Mouse (Mus musculus): ENCODE measurements at regions not wholly inside any gene's neighbourhood (a gene's known extent, or its start where the extent isn't known, plus 50 kb on each side); places are given as distances from the start of the nearest gene placed in this dataset.

DNA sequence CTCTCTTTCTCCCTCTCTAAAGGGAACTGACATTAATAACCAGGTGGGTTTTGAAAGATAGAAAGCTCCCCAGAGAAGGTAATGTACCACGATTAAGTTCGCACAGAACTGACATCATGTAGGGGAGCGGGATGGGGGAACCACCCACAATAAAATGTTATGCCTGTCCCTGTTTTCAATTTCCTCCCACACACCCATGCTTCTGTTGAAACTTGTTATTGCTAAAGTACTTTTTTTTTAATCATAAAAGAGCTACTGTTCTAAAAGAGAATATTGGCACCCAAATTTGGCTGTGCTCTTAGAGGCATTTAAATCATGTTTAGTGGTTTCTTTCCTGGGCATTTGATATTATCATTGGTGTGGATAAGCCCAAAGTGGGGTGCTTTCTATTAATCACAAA lies 82.6 kb upstream of the Phactr1 start:
- no peak overlapping the region for H3K27ac ChIP-seq
- 67% methylated on average over 3 of the region's 3 CpGs for whole genome bisulfite sequencing

DNA sequence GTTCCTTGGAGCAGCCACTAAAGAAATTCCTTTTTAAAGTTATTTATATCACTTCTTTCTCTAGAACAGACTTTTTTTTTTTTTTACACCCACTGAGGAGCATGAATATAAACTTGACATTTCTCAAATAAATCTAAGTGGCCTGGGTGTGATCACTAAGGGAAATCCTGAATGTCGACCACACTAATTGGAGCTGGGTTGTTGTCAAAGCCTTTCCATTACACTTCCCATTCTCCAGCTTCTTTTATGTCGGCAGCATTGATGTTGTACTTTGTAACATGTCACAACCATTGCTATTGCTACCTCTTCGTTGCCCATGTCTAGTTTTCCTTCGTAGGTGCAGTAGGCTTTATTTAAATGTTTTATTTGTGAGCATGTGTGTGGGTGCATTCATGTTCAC lies 77.1 kb upstream of the Phactr1 start:
- WGBS: 82% methylated on average over 4 of the region's 4 CpGs
- H3K36me3 ChIP-seq: no peaks in the 10 kb centered on the region
- no peaks in the 10 kb centered on the region for H3K9me3 ChIP-seq (replicated peaks)
- no peak overlapping the region for H3K9ac ChIP-seq
- no peak for ATAC-seq (replicated peaks; ENCODE audit: low FRiP score)
- H3K4me3 ChIP-seq (replicated peaks): no peak overlapping the region
- no peak overlapping the region for H3K27ac ChIP-seq
- no peaks in the 10 kb centered on the region for H3K27me3 ChIP-seq
- H3K4me1 ChIP-seq: no peaks in the 10 kb centered on the region
- no peak overlapping the region for H3K4me2 ChIP-seq

More for the DNA sequence above, 82.6 kb upstream of the Phactr1 start:
- no peaks in the 10 kb centered on the region for H3K9me3 ChIP-seq (replicated peaks)
- H3K27me3 ChIP-seq: no peaks in the 10 kb centered on the region
- no peak overlapping the region for H3K4me2 ChIP-seq
- ATAC-seq (replicated peaks; ENCODE audit: low FRiP score): no peak
- no peaks in the 10 kb centered on the region for H3K4me1 ChIP-seq
- no peaks in the 10 kb centered on the region for H3K36me3 ChIP-seq
- no peak overlapping the region for H3K4me3 ChIP-seq (replicated peaks)
- no peak overlapping the region for H3K9ac ChIP-seq

- no peak overlapping the region for H3K4me3 ChIP-seq (replicated peaks)
- no peak overlapping the region for H3K27ac ChIP-seq
- no peak for ATAC-seq (replicated peaks; ENCODE audit: low FRiP score)
- H3K27me3 ChIP-seq: no peaks in the 10 kb centered on the region
- H3K9ac ChIP-seq: no peak overlapping the region
- H3K4me1 ChIP-seq: no peaks in the 10 kb centered on the region
- no peak overlapping the region for H3K4me2 ChIP-seq
- no peaks in the 10 kb centered on the region for H3K9me3 ChIP-seq (replicated peaks)
- WGBS: 33% methylated on average over 10 of the region's 10 CpGs
- no peaks in the 10 kb centered on the region for H3K36me3 ChIP-seq
Measured at GRCm38 (mm10) chr13:42607735-42608134, 72.7 kb upstream of the Phactr1 start.

DNA sequence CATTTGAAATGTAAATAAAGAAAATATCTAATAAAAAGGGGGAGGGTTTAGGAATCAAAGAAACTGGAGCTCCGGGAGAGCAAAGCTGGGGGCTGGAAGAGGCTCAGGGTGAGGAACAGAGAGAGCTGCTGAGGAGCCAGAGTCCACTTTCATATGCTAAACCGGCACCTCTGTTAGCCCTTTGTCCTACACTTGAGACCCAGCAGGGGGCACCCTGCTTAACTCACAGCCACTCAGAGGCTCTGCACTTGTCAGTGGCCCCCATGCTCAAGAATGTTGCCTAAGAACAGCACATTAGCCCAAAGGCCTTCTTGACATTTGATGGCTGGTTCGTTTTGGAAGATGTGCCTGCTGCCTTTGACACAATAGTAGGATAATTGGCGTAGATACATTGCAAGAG lies 71.5 kb upstream of the Phactr1 start:
- ATAC-seq (replicated peaks; ENCODE audit: low FRiP score): no peak
- H3K4me1 ChIP-seq: no peaks in the 10 kb centered on the region
- H3K4me3 ChIP-seq (replicated peaks): no peak overlapping the region
- no peak overlapping the region for H3K9ac ChIP-seq
- WGBS: 43% methylated on average over 4 of the region's 4 CpGs
- no peaks in the 10 kb centered on the region for H3K27me3 ChIP-seq
- H3K27ac ChIP-seq: no peak overlapping the region
- no peaks in the 10 kb centered on the region for H3K9me3 ChIP-seq (replicated peaks)
- no peak overlapping the region for H3K4me2 ChIP-seq
- H3K36me3 ChIP-seq: no peaks in the 10 kb centered on the region

DNA sequence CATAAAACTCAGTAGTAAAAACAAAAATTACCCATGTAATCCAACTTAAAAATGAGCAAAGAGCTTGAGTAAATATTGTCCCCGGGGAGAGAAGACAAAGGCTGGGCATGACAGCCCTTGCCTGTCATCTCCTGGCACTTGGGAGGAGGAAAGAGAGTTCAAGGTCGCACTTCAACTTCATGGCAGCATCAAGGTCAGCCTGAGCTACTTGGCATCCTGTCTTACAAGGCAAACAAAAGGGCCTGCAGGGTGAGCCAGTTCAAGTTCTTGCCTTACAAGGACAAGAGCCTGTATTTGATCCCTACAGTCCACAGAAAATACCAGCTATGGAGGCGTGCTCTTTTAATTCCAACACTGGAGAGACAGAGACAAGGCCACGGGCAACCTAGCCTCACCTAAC lies 67.1 kb upstream of the Phactr1 start:
- 0 out of 2 replicates have a peak, but pooled peaks cover 3% of the 10 kb centered on the region for H3K4me1 ChIP-seq
- H3K27ac ChIP-seq: no peak overlapping the region
- H3K4me2 ChIP-seq: no peak overlapping the region
- 52% methylated on average over 4 of the region's 4 CpGs for WGBS
- ATAC-seq (replicated peaks; ENCODE audit: low FRiP score): no peak
- no peaks in the 10 kb centered on the region for H3K27me3 ChIP-seq
- H3K36me3 ChIP-seq: no peaks in the 10 kb centered on the region
- H3K9me3 ChIP-seq (replicated peaks): no peaks in the 10 kb centered on the region
- no peak overlapping the region for H3K4me3 ChIP-seq (replicated peaks)
- no peak overlapping the region for H3K9ac ChIP-seq

DNA sequence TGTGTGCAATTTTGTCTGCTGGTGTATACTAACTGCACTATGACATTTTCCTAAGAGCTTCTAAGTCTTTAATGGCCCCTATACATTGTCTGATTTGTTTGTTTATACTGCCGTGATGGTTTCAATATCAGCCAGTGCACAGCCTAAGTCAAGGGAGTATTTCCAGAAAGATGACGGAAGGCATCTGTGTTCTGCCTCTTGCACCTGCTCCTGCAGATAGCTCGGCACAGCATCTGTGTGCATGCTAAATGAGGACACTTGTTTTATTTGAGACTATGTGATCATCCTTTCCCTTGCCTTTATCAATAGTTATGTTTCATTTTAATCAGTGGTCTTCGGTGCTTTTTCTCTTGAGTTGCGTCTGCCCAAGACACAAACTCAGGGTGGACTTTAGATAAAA lies 64.6 kb upstream of the Phactr1 start:
- H3K27ac ChIP-seq: no peak overlapping the region
- H3K27me3 ChIP-seq: no peaks in the 10 kb centered on the region
- H3K4me3 ChIP-seq (replicated peaks): no peak overlapping the region
- no peaks in the 10 kb centered on the region for H3K36me3 ChIP-seq
- no peaks in the 10 kb centered on the region for H3K9me3 ChIP-seq (replicated peaks)
- ATAC-seq (replicated peaks; ENCODE audit: low FRiP score): no peak
- WGBS: 65% methylated on average over 5 of the region's 5 CpGs
- H3K4me2 ChIP-seq: no peak overlapping the region
- no peak overlapping the region for H3K9ac ChIP-seq
- 0 out of 2 replicates have a peak, but pooled peaks cover 3% of the 10 kb centered on the region for H3K4me1 ChIP-seq

DNA sequence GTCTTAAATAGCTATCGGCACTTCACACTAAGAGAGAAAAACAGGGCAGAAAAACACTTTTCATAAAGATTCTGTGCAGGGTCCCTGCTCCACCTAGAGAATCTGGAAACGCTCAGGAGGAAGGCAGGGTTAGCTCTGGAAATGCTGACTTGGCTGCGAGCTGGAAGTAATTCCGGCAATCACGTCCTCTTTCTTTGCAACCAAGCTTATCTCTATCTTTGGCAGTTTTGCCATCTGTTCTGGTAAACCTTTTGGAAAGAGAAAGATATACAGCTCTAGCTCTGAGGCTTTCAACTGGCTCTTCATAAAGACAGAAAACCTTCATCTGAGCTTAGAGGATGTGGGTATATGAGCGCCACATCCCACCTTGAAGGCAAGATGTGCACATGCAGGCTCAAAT lies 63.2 kb upstream of the Phactr1 start:
- ATAC-seq (replicated peaks; ENCODE audit: low FRiP score): no peak
- Histone ChIP-seq H3K4me1 (0 out of 2 replicates have a peak, but pooled peaks cover 3% of the 10 kb centered on the region), H3K9me3 (replicated peaks) (no peaks in the 10 kb centered on the region), H3K4me2 (no peak overlapping the region), H3K4me3 (replicated peaks) (no peak overlapping the region), H3K9ac (no peak overlapping the region), H3K36me3 (no peaks in the 10 kb centered on the region), H3K27me3 (no peaks in the 10 kb centered on the region; the same call in 1 of the 2 replicates), H3K27ac (no peak overlapping the region)
- 86% methylated on average over 6 of the region's 6 CpGs for WGBS

- Histone ChIP-seq H3K4me2 (no peak overlapping the region), H3K27ac (0 out of 2 replicates have a peak overlapping the region, but pooled peaks have one; percentile 25), H3K27me3 (no peaks in the 10 kb centered on the region; the same call in 1 of the 2 replicates), H3K36me3 (no peaks in the 10 kb centered on the region), H3K4me1 (0 out of 2 replicates have a peak, but pooled peaks cover 3% of the 10 kb centered on the region), H3K4me3 (replicated peaks) (no peak overlapping the region), H3K9me3 (replicated peaks) (no peaks in the 10 kb centered on the region), H3K9ac (no peak overlapping the region)
- ATAC-seq (replicated peaks; ENCODE audit: low FRiP score): 0 out of 2 replicates have a peak, but pooled peaks have one; percentile 33
- WGBS: 28% methylated on average over 4 of the region's 4 CpGs
Measured at GRCm38 (mm10) chr13:42617844-42618243, 62.6 kb upstream of the Phactr1 start.

- no peak overlapping the region for H3K9ac ChIP-seq
- H3K27me3 ChIP-seq: no peaks in the 10 kb centered on the region; the same call in 1 of the 2 replicates
- no peak overlapping the region for H3K4me2 ChIP-seq
- ATAC-seq (replicated peaks; ENCODE audit: low FRiP score): no peak
- H3K27ac ChIP-seq: no peak overlapping the region
- WGBS: 92% methylated on average over 6 of the region's 6 CpGs
- no peaks in the 10 kb centered on the region for H3K9me3 ChIP-seq (replicated peaks)
- no peak overlapping the region for H3K4me3 ChIP-seq (replicated peaks)
- 0 out of 2 replicates have a peak, but pooled peaks cover 3% of the 10 kb centered on the region for H3K4me1 ChIP-seq
- no peaks in the 10 kb centered on the region for H3K36me3 ChIP-seq
Measured at GRCm38 (mm10) chr13:42619555-42620280, 60.7 kb upstream of the Phactr1 start.

GRCm38 (mm10) chr13:42623491-42623890 lies 56.9 kb upstream of the Phactr1 start:
- no peak overlapping the region for H3K27ac ChIP-seq
- WGBS: 55% methylated on average over 5 of the region's 5 CpGs
- no peak overlapping the region for H3K4me3 ChIP-seq (replicated peaks)

More at GRCm38 (mm10) chr13:42623491-42623890, 56.9 kb upstream of the Phactr1 start:
- no peak for ATAC-seq (replicated peaks; ENCODE audit: low FRiP score)
- Histone ChIP-seq H3K27me3 (no peaks in the 10 kb centered on the region; the same call in 1 of the 2 replicates), H3K36me3 (no peaks in the 10 kb centered on the region), H3K4me2 (no peak overlapping the region), H3K9ac (no peak overlapping the region), H3K4me1 (no peaks in the 10 kb centered on the region), H3K9me3 (replicated peaks) (no peaks in the 10 kb centered on the region)

All from kidney, embryonic 15.5 days (tissue).